Mouse (Mus musculus) liver, adult 2 months (tissue): ENCODE measurements around the gene Slc6a13.

ENCODE experiments used
- CTCF ChIP-seq: fragments of 200-500 bp; IDR thresholded peaks from 2 replicates; pipeline ENCODE4 v1.5.1; 2011; ENCODE audit warnings: low read depth, low read length, control low read depth
- POLR2A ChIP-seq: fragments of 200-500 bp; IDR thresholded peaks from 2 replicates; pipeline ENCODE4 v1.6.1; 2011; ENCODE audit warnings: low read length, control low read depth; ENCODE audit not compliant: insufficient read depth; ENCODE audit errors: extremely low read depth

- TF ChIP-seq POLR2A, result no peak
- no peak for TF ChIP-seq CTCF
Measured at GRCm38 (mm10) chr6:121250406-121250805, 49.6 kb upstream of the Slc6a13 start.
